Mouse (Mus musculus): ENCODE data around the gene C530008M17Rik. TPM values are rescaled to one million over a fixed set of nuclear protein-coding genes. Genes with fewer than 3 reads are reported as not detected.

The C530008M17Rik gene
- polyA plus RNA-seq, 1 experiment from 2014 or later = 29.9 TPM

Other genes starting within 250 kb of the C530008M17Rik start
- gene Gm7271, start 172.5 kb upstream of the C530008M17Rik start, polyA plus RNA-seq (2016; fragmentation: Nextera tagmentation; extraction: Ambion mirVana) = not detected in 2 replicates
- gene Exoc1, start 127.2 kb upstream of the C530008M17Rik start, polyA plus RNA-seq (2016; fragmentation: Nextera tagmentation; extraction: Ambion mirVana) = 30.0 and 31.8 TPM in 2 replicates
- gene Cep135, start 67.8 kb upstream of the C530008M17Rik start, polyA plus RNA-seq (2016; fragmentation: Nextera tagmentation; extraction: Ambion mirVana) = 7.7 TPM in 2 replicates
- 14.8 and 21.3 TPM in 2 replicates for gene Aasdh, start 249.0 kb downstream of the C530008M17Rik start, polyA plus RNA-seq (2016; fragmentation: Nextera tagmentation; extraction: Ambion mirVana)